Mouse (Mus musculus) heart, embryonic 13.5 days (tissue): ENCODE results near the gene Rab14. TPM values are rescaled to one million over a fixed set of nuclear protein-coding genes. Genes with fewer than 3 reads are reported as not detected.

Experiments
- ATAC-seq: fragments of 200-750 bp; cut with Nextera tagmentation; 2 replicates; pipeline ENCODE4 v1.8.0; 2017; ENCODE audit warnings: moderate TSS enrichment; ENCODE audit not compliant: insufficient number of reproducible peaks, low FRiP score, low TSS enrichment; ENCODE audit errors: extremely low read depth
- H3K27ac ChIP-seq: fragments of 300-500 bp; sonication (generic); replicated peaks from 2 replicates; pipeline ENCODE4 v1.5.1; 2015; ENCODE audit warnings: moderate library complexity, mild to moderate bottlenecking, inconsistent platforms
- H3K27me3 ChIP-seq: fragments of 300-500 bp; sonication (generic); replicated peaks from 2 replicates; pipeline ENCODE4 v1.6.1; 2015; ENCODE audit warnings: mild to moderate bottlenecking, inconsistent platforms
- H3K36me3 ChIP-seq: fragments of 300-500 bp; sonication (generic); 2 replicates; pipeline ENCODE4 v1.6.1; 2015; ENCODE audit warnings: mild to moderate bottlenecking, inconsistent platforms
- H3K4me1 ChIP-seq: fragments of 300-500 bp; sonication (generic); 2 replicates; pipeline ENCODE4 v1.6.1; 2015; ENCODE audit warnings: inconsistent platforms
- H3K4me2 ChIP-seq: fragments of 300-500 bp; sonication (generic); 2 replicates; pipeline ENCODE4 v1.6.1; 2015; ENCODE audit warnings: inconsistent platforms, mild to moderate bottlenecking, moderate library complexity
- H3K4me3 ChIP-seq: fragments of 300-500 bp; sonication (generic); 2 replicates; pipeline ENCODE4 v1.5.1; 2015; ENCODE audit warnings: moderate library complexity, mild to moderate bottlenecking, inconsistent platforms
- H3K9ac ChIP-seq: fragments of 300-500 bp; sonication (generic); 2 replicates; pipeline ENCODE4 v1.6.1; 2015; ENCODE audit warnings: inconsistent platforms, mild to moderate bottlenecking, moderate library complexity
- H3K9me3 ChIP-seq: fragments of 300-500 bp; sonication (generic); 2 replicates; pipeline ENCODE4 v1.6.1; 2016; ENCODE audit warnings: inconsistent platforms
- WGBS: fragments of 180-500 bp; shearing (Covaris S2); methylation state at CpG from one replicate; pipeline ENCODE4 v1.1.7; 2015; ENCODE audit warnings: mixed read lengths; 5-methylcytosine and 5-hydroxymethylcytosine counted together
- polyA plus RNA-seq: library from polyadenylated mRNA; unstranded; fragments of >200 nt; fragmentation: Nextera tagmentation; extraction: Ambion mirVana; gene quantifications from 2 replicates; pipeline ENCODE4 v1.2.1, GENCODE M21; 2015

The Rab14 gene
- polyA plus RNA-seq, 1 experiment from 2014 or later, result 228 TPM

DNA sequence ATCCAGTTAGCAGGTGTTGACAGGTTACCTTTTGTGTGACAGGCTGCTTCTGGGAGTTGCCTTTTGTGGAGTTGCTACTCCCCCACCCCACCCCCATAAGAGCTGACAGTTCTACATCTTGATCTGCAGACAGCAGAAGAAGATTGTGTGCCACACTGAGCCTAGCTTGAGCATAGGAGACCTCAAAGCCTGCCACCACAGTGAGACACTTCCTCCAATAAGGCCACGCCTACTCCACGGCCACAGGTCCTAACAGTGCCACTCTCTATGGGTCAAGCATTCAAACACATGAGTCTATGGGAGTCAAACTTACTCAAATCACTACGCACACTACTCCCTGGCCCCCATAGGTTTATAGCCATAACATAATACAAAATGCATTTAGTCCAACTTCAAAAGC, 17.8 kb upstream of the Rab14 start:
- peaks cover 6% of the 10 kb centered on the region; the same call in 1 of the 2 replicates for H3K4me1 ChIP-seq
- no peaks in the 10 kb centered on the region; the same call in 1 of the 2 replicates for H3K9me3 ChIP-seq
- no peak overlapping the region for H3K4me2 ChIP-seq
- no peak for ATAC-seq
- no peaks in the 10 kb centered on the region for H3K36me3 ChIP-seq
- WGBS, result 95% methylated on average over 3 of the region's 3 CpGs
- H3K4me3 ChIP-seq, result no peak overlapping the region
- 0 out of 2 replicates have a peak, but pooled peaks cover 3% of the 10 kb centered on the region for H3K27me3 ChIP-seq
- no peak overlapping the region for H3K27ac ChIP-seq
- H3K9ac ChIP-seq, result no peak overlapping the region

DNA sequence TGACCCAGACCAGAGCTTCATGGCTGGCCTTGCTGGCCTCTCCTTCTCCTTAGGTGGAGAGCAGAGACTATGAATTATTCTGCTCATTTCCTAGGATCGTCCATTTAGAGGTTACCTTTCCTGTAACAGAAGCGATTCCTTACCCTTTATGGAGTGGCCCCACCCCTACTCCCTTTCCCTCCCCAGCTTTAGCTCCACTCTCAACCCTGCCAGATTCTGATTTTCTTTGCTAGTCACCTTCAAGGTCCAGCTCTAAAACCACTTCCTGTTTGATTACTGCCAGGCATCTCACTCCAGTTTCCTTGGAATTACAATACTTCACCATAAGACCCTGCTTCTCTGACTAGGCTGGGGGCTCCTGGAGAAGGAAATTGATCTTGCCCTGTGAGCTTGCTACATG, 15.8 kb upstream of the Rab14 start:
- Histone ChIP-seq H3K9me3 (no peaks in the 10 kb centered on the region; the same call in 1 of the 2 replicates), H3K4me3 (no peak overlapping the region), H3K4me1 (peaks cover 6% of the 10 kb centered on the region; the same call in 1 of the 2 replicates), H3K27me3 (0 out of 2 replicates have a peak, but pooled peaks cover 4% of the 10 kb centered on the region), H3K4me2 (no peak overlapping the region), H3K27ac (no peak overlapping the region), H3K9ac (no peak overlapping the region), H3K36me3 (no peaks in the 10 kb centered on the region)
- no peak for ATAC-seq
- 89% methylated on average over 2 of the region's 2 CpGs for WGBS

DNA sequence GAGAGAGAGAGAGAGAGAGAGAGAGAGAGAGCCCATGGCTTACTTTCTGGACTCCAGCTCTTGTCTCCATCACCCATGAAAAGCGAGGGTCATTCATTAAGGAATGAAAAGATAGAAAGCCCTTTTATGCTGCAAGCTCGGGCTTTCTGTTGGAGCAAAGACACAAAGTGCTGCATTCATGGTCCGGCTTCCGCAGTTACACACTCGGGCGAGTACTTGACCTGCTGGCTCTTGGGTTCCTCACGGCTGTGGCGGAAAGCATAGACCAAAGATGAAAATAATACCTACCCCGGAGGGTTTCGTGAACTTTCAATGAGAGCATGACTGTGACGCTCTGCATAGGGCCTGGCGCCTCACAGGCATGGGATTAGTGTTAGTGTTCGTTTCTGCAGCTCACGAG, 14.4 kb upstream of the Rab14 start:
- 72% methylated on average over 14 of the region's 14 CpGs for WGBS
- 0 out of 2 replicates have a peak, but pooled peaks cover 5% of the 10 kb centered on the region for H3K27me3 ChIP-seq
- H3K9ac ChIP-seq, result no peak overlapping the region
- H3K4me3 ChIP-seq, result no peak overlapping the region
- no peaks in the 10 kb centered on the region; the same call in 1 of the 2 replicates for H3K9me3 ChIP-seq
- ATAC-seq, result no peak
- H3K36me3 ChIP-seq, result no peaks in the 10 kb centered on the region
- H3K4me1 ChIP-seq, result peaks cover 6% of the 10 kb centered on the region; the same call in 1 of the 2 replicates
- H3K4me2 ChIP-seq, result peak overlapping the region; percentile 49; the same call in 1 of the 2 replicates
- no peak overlapping the region for H3K27ac ChIP-seq

DNA sequence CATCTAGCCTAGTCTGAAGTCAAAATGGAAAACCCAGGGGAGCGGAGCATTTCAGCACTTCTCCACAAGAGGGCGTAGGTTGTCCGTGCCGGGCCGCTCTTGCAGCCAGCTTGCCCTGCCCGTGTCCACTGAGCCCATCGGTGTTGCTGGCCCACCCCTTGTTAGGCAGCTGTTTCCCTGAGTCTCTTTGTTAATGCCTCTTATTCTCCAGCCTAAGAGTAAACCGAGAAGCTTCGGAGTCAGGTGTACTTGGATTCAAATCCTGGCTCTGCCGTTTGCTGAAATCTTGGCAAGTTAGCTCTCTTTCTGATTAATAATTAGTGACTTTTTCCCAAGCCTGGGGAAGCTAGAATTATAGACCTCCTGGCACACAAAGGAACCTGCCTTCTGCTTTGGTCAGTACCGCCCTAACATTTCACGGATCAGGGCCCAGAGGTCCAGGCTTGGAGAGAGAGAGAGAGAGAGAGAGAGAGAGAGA, 14.0 kb upstream of the Rab14 start:
- Histone ChIP-seq H3K4me1 (peaks cover 6% of the 10 kb centered on the region; the same call in 1 of the 2 replicates), H3K4me3 (no peak overlapping the region), H3K9me3 (no peaks in the 10 kb centered on the region; the same call in 1 of the 2 replicates), H3K27ac (no peak overlapping the region), H3K9ac (no peak overlapping the region), H3K27me3 (0 out of 2 replicates have a peak, but pooled peaks cover 7% of the 10 kb centered on the region), H3K4me2 (peak overlapping the region; percentile 49), H3K36me3 (no peaks in the 10 kb centered on the region)
- WGBS, result 11% methylated on average over 12 of the region's 12 CpGs
- ATAC-seq, result no peak

DNA sequence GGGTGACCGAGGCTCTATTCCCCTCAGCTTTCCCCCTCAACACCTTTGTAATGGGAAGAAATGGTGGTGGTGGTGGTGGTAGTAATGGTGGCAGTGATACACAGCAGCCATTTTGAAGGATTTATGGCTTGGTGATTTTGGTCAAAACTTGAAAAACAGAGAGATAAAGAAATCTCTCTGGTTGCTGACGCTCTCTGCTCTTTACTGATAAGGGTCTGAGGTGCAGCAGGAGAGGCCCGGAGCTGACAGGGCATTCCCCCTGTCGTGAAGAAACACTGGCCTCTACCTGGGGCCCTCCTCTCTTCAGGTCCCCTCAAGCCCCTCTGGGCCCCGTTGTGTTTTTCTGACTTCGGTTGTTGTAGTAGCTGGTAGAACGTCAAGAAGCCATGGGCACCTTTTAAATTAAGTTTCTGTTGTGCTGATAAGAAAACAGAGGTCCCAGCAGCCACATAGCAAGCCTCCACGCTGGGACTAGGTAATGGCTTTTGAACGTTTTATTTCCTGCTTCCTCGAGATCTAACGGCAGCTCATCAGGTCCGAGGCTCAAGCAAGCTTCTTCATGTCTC, 12.5 kb upstream of the Rab14 start:
- H3K27me3 ChIP-seq, result 0 out of 2 replicates have a peak, but pooled peaks cover 7% of the 10 kb centered on the region
- 49% methylated on average over 12 of the region's 12 CpGs for WGBS

DNA sequence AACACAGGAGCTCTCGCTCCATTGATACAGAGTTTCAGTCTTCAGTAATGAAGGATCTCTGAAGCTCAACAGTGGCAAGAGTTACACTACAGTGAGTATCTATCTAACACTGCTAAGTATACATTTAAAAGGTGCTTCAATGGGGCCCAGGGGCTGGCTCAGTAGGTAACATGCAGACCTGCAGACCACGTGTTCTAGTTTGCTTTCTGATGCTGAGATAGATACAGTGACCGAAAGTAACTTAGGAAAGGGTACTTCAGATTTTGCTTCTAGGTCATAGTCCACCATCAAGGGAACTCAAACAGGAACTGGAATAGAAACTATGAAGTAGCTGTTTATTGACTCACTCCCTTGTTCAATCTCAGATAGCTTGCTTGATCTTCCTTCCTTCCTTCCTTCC, 10.8 kb upstream of the Rab14 start:
- H3K27me3 ChIP-seq, result 0 out of 2 replicates have a peak, but pooled peaks cover 7% of the 10 kb centered on the region
- no peaks in the 10 kb centered on the region for H3K9me3 ChIP-seq
- no peaks in the 10 kb centered on the region for H3K36me3 ChIP-seq
- no peak for ATAC-seq
- no peak overlapping the region for H3K9ac ChIP-seq
- no peak overlapping the region for H3K27ac ChIP-seq
- WGBS, result 70% methylated on average over 3 of the region's 3 CpGs
- H3K4me1 ChIP-seq, result peaks cover 13% of the 10 kb centered on the region; the same call in 1 of the 2 replicates
- H3K4me2 ChIP-seq, result no peak overlapping the region
- no peak overlapping the region for H3K4me3 ChIP-seq

More for the DNA sequence above, 12.5 kb upstream of the Rab14 start:
- H3K36me3 ChIP-seq, result no peaks in the 10 kb centered on the region
- ATAC-seq, result no peak
- no peak overlapping the region for H3K9ac ChIP-seq
- H3K4me2 ChIP-seq, result no peak overlapping the region
- no peaks in the 10 kb centered on the region; the same call in 1 of the 2 replicates for H3K9me3 ChIP-seq
- H3K4me1 ChIP-seq, result peaks cover 6% of the 10 kb centered on the region; the same call in 1 of the 2 replicates
- no peak overlapping the region for H3K27ac ChIP-seq
- H3K4me3 ChIP-seq, result no peak overlapping the region

DNA sequence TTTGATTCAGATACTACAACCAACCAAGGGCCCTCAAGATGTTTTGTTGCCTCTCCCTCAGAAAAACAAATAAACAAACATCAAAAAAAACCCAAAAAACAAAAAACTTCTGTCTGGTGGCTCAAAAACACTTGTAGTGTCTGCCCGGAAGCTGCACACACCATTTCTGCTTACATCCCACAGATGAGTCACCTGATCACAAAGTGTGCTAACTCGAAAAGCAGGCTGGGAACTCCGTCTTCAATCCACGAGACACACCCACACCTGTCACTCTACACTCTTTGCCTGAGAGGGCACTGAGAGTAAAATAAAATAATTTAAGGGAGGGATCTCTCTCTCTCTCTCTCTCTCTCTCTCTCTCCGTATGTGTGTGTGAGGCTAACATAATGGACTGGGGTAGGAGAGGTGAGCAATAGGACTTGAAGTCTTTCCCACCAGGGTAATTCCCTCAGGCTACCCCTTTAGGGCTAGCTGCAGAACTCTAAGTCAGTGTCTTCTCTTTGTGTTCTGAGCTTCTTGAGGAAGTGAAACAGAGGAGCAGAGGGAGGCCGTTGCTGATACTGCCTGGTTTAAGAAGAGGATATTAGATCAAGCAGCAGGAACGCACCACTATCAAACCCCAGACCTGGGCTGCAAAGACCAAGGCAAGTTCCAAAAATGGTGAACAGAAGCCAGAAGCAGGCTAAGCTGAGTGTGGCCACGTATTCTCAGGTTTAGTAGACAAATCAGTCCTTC, 8.2 kb upstream of the Rab14 start:
- H3K9ac ChIP-seq, result no peak overlapping the region
- H3K4me2 ChIP-seq, result no peak overlapping the region
- H3K27me3 ChIP-seq, result 0 out of 2 replicates have a peak, but pooled peaks cover 7% of the 10 kb centered on the region
- peaks cover 11% of the 10 kb centered on the region; the same call in 1 of the 2 replicates for H3K4me1 ChIP-seq
- 65% methylated on average over 8 of the region's 8 CpGs for WGBS
- no peak overlapping the region for H3K4me3 ChIP-seq
- H3K9me3 ChIP-seq, result no peaks in the 10 kb centered on the region
- ATAC-seq, result no peak
- no peak overlapping the region for H3K27ac ChIP-seq
- H3K36me3 ChIP-seq, result no peaks in the 10 kb centered on the region

DNA sequence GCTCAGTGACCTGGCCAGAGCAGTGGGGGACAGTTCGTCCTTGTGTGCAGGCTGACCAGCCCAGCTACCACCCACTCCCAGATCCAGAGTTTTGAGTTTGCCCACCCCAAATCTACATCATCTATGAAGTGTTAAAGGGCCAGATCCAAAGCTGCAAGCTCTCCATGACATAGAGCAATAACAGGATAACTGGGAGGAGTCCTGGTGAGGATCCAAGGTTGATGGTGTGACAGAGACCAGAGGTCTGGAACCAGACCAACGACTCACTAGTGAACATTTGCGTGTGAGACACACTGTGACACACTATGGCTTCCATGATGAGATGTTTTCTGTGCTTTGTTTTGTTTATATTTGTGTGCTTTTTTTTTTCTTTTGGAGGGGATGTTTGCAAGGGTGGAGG, 7.1 kb upstream of the Rab14 start:
- Histone ChIP-seq H3K36me3 (no peaks in the 10 kb centered on the region), H3K27me3 (0 out of 2 replicates have a peak, but pooled peaks cover 3% of the 10 kb centered on the region), H3K9ac (no peak overlapping the region), H3K9me3 (no peaks in the 10 kb centered on the region), H3K27ac (no peak overlapping the region), H3K4me1 (peaks cover 11% of the 10 kb centered on the region; the same call in 1 of the 2 replicates), H3K4me2 (no peak overlapping the region), H3K4me3 (no peak overlapping the region)
- ATAC-seq, result no peak
- 76% methylated on average over 3 of the region's 3 CpGs for WGBS

DNA sequence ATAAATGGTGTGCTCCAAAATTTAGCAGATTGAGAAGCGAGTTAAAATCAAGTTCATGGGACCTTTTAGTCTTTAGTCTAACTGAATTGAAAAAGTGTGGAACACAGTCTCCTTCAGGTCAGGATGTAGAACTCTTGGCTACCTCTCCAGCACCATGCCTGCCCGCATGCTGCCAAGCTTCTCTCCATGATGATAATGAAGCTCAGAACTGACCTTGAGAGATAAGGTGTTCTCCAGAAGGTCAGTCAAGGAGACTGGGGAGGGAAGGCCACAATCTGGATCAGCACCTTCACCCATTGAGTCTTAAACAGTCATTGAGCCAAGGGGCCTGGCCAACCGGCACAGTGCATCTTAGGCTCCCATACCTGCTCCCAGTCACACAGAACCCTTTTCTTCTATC, 5.8 kb upstream of the Rab14 start:
- no peak for ATAC-seq
- Histone ChIP-seq H3K9ac (no peak overlapping the region), H3K27me3 (0 out of 2 replicates have a peak, but pooled peaks cover 3% of the 10 kb centered on the region), H3K4me2 (no peak overlapping the region), H3K4me1 (peaks cover 11% of the 10 kb centered on the region; the same call in 1 of the 2 replicates), H3K4me3 (no peak overlapping the region), H3K27ac (no peak overlapping the region), H3K9me3 (no peaks in the 10 kb centered on the region), H3K36me3 (no peaks in the 10 kb centered on the region)
- WGBS, result 72% methylated on average over 3 of the region's 3 CpGs

DNA sequence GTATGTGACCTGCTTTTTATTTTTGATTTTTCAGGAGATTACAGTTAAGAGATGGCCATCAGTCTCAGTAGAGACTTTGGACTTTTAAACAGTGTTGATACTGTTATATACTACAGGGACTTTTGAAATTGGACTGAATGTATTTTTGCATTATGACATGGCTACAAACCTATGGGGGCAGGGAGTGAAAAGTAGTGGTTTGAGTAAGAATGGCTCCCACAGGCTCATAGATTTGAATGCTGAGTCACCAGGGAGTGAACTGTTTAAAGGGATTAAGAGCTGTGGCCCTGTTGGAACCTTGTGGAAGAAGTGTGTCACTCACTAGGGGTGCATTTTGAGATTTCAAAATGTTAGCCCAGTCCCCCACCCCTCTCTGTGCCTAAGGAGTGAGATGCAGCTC, 2.8 kb upstream of the Rab14 start:
- H3K9ac ChIP-seq, result no peak overlapping the region
- H3K27ac ChIP-seq, result no peak overlapping the region
- no peak for ATAC-seq
- H3K27me3 ChIP-seq, result no peaks in the 10 kb centered on the region
- no peak overlapping the region for H3K4me2 ChIP-seq
- H3K9me3 ChIP-seq, result no peaks in the 10 kb centered on the region
- no peaks in the 10 kb centered on the region for H3K36me3 ChIP-seq
- peaks cover 22% of the 10 kb centered on the region for H3K4me1 ChIP-seq
- H3K4me3 ChIP-seq, result no peak overlapping the region
